Mouse (Mus musculus) adrenal gland, adult (tissue): ENCODE data around the gene Pla2g10.
A peak's percentile ranks its signal among the peaks of the same experiment; 100 is the strongest.

Source experiments
- DNase-seq, 2 experiments: peaks; one replicate each; pipeline ENCODE4 v3.0.0; 2022 to 2023; ENCODE audit warnings: low spot score in 1 of 2; ENCODE audit not compliant: inconsistent age in 2 of 2

The Pla2g10 gene

GRCm38 (mm10) chr16:13729428-13729827, 1.4 kb downstream of the Pla2g10 start:
- no peak for DNase-seq

GRCm38 (mm10) chr16:13727811-13728335, 2.9 kb downstream of the Pla2g10 start:
- DNase-seq, result peak; percentile 49 to 83

- DNase-seq, result no peak
Observed at GRCm38 (mm10) chr16:13722937-13723336, 7.8 kb downstream of the Pla2g10 start.

DNA sequence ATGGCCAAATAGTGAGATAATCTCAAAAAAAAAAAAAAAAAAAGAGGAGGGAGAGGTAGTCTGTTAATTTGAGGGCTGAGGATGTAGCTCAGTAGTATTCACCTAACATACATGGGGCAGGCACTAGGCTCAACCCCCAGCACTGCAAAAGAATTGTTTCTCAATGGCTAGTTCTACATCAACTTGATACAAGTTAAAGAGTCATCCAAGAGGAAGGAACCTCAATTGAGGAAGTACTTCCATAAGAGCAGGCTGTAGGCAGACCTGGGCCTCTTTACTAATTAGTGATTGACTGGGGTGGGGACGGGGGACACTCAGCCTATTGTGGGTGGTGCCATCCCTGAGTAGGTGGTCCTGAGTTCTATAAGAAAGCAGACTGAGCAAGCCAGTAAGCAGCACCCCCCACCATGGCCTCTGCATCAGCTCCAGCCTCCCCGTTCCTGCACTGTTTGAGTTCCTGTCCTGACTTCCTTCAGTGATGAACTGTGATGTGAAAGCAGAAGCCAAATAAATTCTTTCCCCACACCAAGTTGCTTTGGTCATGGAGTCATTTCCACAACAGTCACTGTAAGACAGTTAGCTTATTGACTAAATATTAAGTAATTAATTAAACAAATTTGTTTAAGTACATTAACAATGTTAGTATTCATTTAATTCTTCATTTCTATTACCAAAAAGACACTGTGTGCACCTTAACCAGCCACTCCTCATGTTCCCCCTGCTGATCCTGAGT, 13.8 kb downstream of the Pla2g10 start:
- no peak for DNase-seq

GRCm38 (mm10) chr16:13714910-13715309, 15.9 kb downstream of the Pla2g10 start:
- no peak for DNase-seq

DNA sequence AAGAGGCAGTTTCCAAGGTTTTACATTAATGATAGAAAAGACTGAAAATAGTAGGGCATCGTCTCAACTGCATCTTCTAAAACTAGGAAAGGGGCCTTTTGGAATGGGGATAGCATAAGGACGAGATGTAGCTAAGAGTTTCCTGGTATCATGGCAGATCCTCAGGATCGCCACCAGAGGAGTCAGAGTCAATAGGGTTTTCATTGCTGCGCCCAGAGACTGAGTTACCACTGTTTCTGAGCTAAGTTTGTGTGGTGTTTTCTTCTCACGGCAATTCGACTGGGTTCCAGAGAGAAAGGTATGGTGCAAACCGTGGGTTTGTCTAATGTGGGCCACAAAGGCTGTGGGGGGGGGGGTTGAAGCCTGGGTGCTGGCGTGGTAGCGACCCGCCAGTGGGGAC, 26.1 kb downstream of the Pla2g10 start:
- no peak for DNase-seq

- DNase-seq, result peak; percentile 13 to 46
Observed at GRCm38 (mm10) chr16:13702184-13702583, 28.6 kb downstream of the Pla2g10 start.

DNA sequence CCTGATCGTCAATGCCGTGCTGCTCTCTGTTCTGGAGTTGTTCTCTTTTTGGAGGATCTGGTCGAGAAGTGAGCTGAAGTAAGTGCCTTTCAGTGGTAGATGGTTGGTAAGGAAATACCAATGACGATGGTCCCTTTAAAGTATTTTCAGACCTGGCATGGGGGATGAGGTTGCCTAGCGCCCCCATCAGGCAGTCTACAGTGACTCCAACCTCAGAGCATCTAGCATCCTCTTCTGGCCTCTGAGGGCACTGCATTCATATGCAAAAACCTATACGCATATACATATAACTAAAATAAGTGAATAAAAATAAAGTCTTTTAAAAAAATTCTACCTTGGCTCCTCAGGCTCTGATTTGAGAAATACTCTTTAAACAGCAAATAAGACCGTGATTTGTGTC, 31.8 kb downstream of the Pla2g10 start:
- DNase-seq, result no peak

DNA sequence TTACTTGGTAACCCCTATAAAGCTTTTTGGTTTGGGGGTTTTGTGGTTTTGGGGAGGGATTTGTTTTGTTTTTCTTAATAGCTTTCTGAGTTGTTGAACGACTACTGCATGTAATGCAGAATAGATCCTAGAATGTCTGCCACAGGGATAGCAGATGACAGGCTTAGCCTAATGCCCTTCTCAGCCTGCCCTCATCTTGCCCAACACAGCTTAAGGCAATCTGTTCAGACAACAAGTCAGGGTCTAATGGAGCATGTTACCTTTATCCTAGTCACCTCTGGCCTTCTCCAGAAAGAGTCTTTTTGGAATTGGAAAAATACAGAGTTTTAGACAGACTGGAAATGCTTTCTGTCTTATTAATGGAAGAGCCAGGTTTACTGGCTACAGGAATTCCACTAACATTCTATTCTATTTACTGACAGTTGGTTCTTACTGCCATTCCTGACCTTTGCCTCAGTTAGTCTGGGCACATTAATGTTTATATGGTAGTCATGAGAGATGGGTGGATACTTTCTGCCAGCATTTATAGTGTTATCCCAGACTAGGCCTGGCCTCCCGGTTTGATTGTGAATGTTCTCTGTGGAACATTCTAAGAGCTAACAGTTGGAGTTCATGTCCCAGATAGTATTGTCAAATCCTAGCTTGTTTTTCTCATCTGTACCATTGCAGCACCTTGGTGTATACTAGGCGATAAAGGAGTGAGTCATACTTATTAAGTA, 52.0 kb downstream of the Pla2g10 start:
- DNase-seq, result no peak

GRCm38 (mm10) chr16:13674511-13674910, 56.3 kb downstream of the Pla2g10 start:
- DNase-seq, result peak; percentile 31 to 75

GRCm38 (mm10) chr16:13673114-13673513, 57.7 kb downstream of the Pla2g10 start:
- DNase-seq, result peak in 1 of 2 experiments; percentile 54

GRCm38 (mm10) chr16:13672386-13672898, 58.3 kb downstream of the Pla2g10 start:
- DNase-seq, result peak; percentile 76 to 91

GRCm38 (mm10) chr16:13671685-13672385, 58.9 kb downstream of the Pla2g10 start, which contains the start of the genes Bfar and 3110001I22Rik:
Bfar (plus strand) TSS chr16:13671858.
3110001I22Rik (plus strand) TSS chr16:13671929.
- peak; percentile 94 to 96 for DNase-seq

- DNase-seq, result peak in 1 of 2 experiments; percentile 38
Observed at GRCm38 (mm10) chr16:13670896-13671295, 59.9 kb downstream of the Pla2g10 start.

GRCm38 (mm10) chr16:13669282-13669681, 61.5 kb downstream of the Pla2g10 start:
- DNase-seq, result no peak

DNA sequence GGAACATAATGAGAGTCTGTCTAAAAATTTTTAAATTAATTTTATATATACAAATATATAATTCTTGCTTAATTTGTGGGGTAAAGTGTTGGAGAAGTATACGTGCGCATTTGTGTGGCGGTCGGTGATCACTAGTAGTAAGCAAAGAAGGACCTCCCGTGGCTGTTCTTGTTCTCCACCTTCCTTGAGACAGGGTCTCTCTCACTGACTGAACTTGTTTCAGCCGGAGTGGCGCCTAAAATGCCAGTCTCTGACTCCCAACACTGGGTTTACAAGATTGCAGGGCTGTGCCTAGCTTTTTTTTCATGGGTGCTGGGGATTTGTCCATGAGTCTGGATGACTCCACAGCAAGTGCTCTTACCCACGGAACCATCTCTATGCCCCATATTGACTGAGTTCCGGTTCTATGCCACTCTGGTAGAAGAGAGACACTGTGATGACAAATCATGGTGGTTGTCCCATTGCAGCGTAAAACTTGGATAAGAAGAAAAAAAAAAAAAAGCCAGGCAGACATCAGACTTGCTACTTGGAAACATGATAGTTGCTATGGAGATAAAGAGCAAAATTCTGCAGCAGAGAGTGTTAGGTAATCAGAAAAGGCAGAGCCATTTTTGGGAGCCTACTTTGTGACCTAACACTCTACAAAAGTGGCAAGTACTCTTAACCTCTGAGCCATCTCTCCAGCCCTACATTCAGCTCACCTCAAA, 62.2 kb downstream of the Pla2g10 start:
- DNase-seq, result peak in 1 of 2 experiments; percentile 23

DNA sequence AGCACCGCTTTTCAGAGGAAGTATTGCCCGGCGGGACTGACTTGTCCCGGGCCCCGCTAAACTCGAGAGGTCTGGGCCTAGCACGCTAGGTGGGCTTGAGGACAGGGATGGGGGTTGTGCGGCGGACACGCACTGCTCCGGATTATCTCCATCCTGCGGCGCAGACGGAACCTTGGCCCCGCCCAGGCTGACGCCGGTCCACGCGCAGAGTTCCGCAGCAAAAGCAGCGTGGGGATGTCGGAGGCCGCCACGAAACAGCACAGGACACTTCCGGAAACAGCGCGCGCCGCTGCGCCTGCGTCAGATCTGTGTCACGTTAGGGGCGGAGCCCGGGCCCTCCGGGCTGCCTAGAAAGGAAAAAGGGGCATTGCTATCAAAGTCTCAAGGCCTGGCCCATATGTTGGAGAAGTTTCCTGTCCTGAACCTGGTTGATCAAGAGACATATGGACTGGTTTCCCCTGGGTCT, 62.9 kb downstream of the Pla2g10 start, which contains the start of gene Parn:
Parn (minus strand) TSS at position 293 of the 466 bp plus-strand sequence.
- peak; percentile 95 to 97 for DNase-seq
